Mouse (Mus musculus): ENCODE measurements around the gene Wfdc12. TPM values are rescaled to one million over a fixed set of nuclear protein-coding genes. Genes with fewer than 3 reads are reported as not detected.

The Wfdc12 gene
- total RNA-seq, 2 experiments from 2014 or later, result not detected

Other genes starting within 250 kb of the Wfdc12 start
- gene Ywhab, start 195.6 kb downstream of the Wfdc12 start, total RNA-seq (2021), result 10 to 100 TPM; 74.3 to 82.2 TPM
- gene Pabpc1l, start 165.2 kb downstream of the Wfdc12 start, total RNA-seq (2021), result 1 to 10 TPM in 1 of 2 experiments, under 1 TPM in 1; 0.96 to 1.3 TPM
- gene Stk4, start 120.3 kb downstream of the Wfdc12 start, total RNA-seq (2021), result 10 to 100 TPM; 14.8 to 18.5 TPM
- gene Tomm34, start 119.4 kb downstream of the Wfdc12 start, total RNA-seq (2021), result 10 to 100 TPM; 17.8 to 18.7 TPM
- not detected for gene Kcns1, start 19.5 kb downstream of the Wfdc12 start, total RNA-seq (2021)
- gene Wfdc5, start 7.9 kb downstream of the Wfdc12 start, total RNA-seq (2021), result not detected
- gene Wfdc15a, start 9.5 kb upstream of the Wfdc12 start, total RNA-seq (2021), result not detected
- not detected for gene Wfdc15b, start 31.1 kb upstream of the Wfdc12 start, total RNA-seq (2021)
- not detected for gene Svs2, start 47.9 kb upstream of the Wfdc12 start, total RNA-seq (2021)
- gene Svs3b, start 66.0 kb upstream of the Wfdc12 start, total RNA-seq (2021), result not detected
- not detected for gene Svs4, start 87.9 kb upstream of the Wfdc12 start, total RNA-seq (2021)
- not detected for gene Svs3a, start 98.7 kb upstream of the Wfdc12 start, total RNA-seq (2021)
- gene Svs6, start 126.1 kb upstream of the Wfdc12 start, total RNA-seq (2021), result not detected
- not detected for gene Svs5, start 142.1 kb upstream of the Wfdc12 start, total RNA-seq (2021)
- 1 to 10 TPM; 3.1 to 7.2 TPM for gene Slpi, start 198.5 kb upstream of the Wfdc12 start, total RNA-seq (2021)
- not detected for gene Rbpjl, start 212.5 kb upstream of the Wfdc12 start, total RNA-seq (2021)
- under 1 TPM; 0.42 to 0.52 TPM for gene Matn4, start 214.6 kb upstream of the Wfdc12 start, total RNA-seq (2021)

Data from heart, postnatal 25 days (tissue).